Mouse (Mus musculus): ENCODE results near the gene Thbs2.
A peak's percentile ranks its signal among the peaks of the same experiment; 100 is the strongest.

Thbs2 gene

GRCm38 (mm10) chr17:14693994-14694374 lies at the start of gene Thbs2:
Gene Thbs2, minus strand, starts transcription at chr17:14694235.
- DNase-seq, result peak; percentile 33

GRCm38 (mm10) chr17:14735493-14736004 lies 41.5 kb upstream of the Thbs2 start:
- DNase-seq, result no peak

- DNase-seq, result no peak
Observed at GRCm38 (mm10) chr17:14734380-14734779, 40.3 kb upstream of the Thbs2 start.

- DNase-seq, result no peak
Observed at GRCm38 (mm10) chr17:14733941-14734340, 39.9 kb upstream of the Thbs2 start.

- DNase-seq, result no peak
Observed at GRCm38 (mm10) chr17:14733027-14733426, 39.0 kb upstream of the Thbs2 start.

GRCm38 (mm10) chr17:14730629-14731028 lies 36.6 kb upstream of the Thbs2 start:
- no peak for DNase-seq

- no peak for DNase-seq
Observed at GRCm38 (mm10) chr17:14727481-14727880, 33.4 kb upstream of the Thbs2 start.

- DNase-seq, result no peak
Observed at GRCm38 (mm10) chr17:14724786-14725185, 30.8 kb upstream of the Thbs2 start.

- DNase-seq, result no peak
Observed at GRCm38 (mm10) chr17:14721325-14721724, 27.3 kb upstream of the Thbs2 start.

- DNase-seq, result no peak
Observed at GRCm38 (mm10) chr17:14720912-14721311, 26.9 kb upstream of the Thbs2 start.

GRCm38 (mm10) chr17:14720227-14720626 lies 26.2 kb upstream of the Thbs2 start:
- DNase-seq, result peak; percentile 26

- DNase-seq, result no peak
Observed at GRCm38 (mm10) chr17:14718801-14719200, 24.8 kb upstream of the Thbs2 start.

GRCm38 (mm10) chr17:14714782-14715181 lies 20.7 kb upstream of the Thbs2 start:
- DNase-seq, result no peak

- no peak for DNase-seq
Observed at GRCm38 (mm10) chr17:14714374-14714773, 20.3 kb upstream of the Thbs2 start.

GRCm38 (mm10) chr17:14711784-14712183 lies 17.7 kb upstream of the Thbs2 start:
- DNase-seq, result no peak

GRCm38 (mm10) chr17:14711032-14711431 lies 17.0 kb upstream of the Thbs2 start:
- no peak for DNase-seq

GRCm38 (mm10) chr17:14706066-14706465 lies 12.0 kb upstream of the Thbs2 start:
- no peak for DNase-seq

GRCm38 (mm10) chr17:14705466-14705865 lies 11.4 kb upstream of the Thbs2 start:
- DNase-seq, result no peak

GRCm38 (mm10) chr17:14703771-14704170 lies 9.7 kb upstream of the Thbs2 start:
- DNase-seq, result no peak

- DNase-seq, result no peak
Observed at GRCm38 (mm10) chr17:14703268-14703667, 9.2 kb upstream of the Thbs2 start.

GRCm38 (mm10) chr17:14702701-14703100 lies 8.7 kb upstream of the Thbs2 start:
- no peak for DNase-seq

- DNase-seq, result no peak
Observed at GRCm38 (mm10) chr17:14701891-14702290, 7.9 kb upstream of the Thbs2 start.

GRCm38 (mm10) chr17:14700204-14700603 lies 6.2 kb upstream of the Thbs2 start:
- DNase-seq, result no peak

GRCm38 (mm10) chr17:14698188-14698587 lies 4.2 kb upstream of the Thbs2 start:
- no peak for DNase-seq

- no peak for DNase-seq
Observed at GRCm38 (mm10) chr17:14697096-14697495, 3.1 kb upstream of the Thbs2 start.
